Mouse (Mus musculus) cerebellum, adult (tissue): ENCODE data around the gene Chd4.
"Not testable (repeated sequence)": the region's sequence is repeated elsewhere in the genome, so short reads cannot be mapped to it uniquely, and the experiment has no call there.

ENCODE experiments used
- ATAC-seq: cut with Nextera tagmentation; 2 replicates; pipeline ENCODE4 v1.9.2; 2017; ENCODE audit warnings: mild to moderate bottlenecking, moderate library complexity, mixed read lengths; ENCODE audit not compliant: insufficient number of reproducible peaks, low FRiP score, low TSS enrichment

Gene Chd4

DNA sequence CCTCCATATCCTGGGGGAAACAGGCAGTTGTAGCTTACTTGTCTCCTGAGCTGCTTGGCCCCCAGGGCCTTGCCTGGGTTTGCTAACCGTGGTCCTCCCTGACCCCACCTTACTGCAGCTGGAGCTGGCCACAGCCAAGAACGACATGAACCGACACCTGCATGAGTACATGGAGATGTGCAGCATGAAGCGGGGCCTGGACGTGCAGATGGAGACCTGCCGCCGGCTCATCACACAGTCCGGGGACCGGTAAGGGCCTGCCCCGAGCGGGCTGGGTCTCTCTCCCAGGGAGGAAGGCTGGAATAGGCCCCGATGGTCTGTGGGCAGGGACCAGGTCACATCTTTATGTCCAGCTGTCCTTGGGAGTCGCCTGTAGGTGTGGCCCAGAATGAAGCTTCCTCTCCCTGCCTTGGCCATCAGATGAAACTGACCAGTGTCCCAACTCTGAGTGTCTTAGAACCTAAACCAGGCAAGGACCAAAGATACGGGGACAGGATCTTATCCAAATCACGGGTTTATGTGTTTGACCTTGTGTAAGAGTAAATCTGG, 63.2 kb downstream of the Chd4 start:
- no peak for ATAC-seq

DNA sequence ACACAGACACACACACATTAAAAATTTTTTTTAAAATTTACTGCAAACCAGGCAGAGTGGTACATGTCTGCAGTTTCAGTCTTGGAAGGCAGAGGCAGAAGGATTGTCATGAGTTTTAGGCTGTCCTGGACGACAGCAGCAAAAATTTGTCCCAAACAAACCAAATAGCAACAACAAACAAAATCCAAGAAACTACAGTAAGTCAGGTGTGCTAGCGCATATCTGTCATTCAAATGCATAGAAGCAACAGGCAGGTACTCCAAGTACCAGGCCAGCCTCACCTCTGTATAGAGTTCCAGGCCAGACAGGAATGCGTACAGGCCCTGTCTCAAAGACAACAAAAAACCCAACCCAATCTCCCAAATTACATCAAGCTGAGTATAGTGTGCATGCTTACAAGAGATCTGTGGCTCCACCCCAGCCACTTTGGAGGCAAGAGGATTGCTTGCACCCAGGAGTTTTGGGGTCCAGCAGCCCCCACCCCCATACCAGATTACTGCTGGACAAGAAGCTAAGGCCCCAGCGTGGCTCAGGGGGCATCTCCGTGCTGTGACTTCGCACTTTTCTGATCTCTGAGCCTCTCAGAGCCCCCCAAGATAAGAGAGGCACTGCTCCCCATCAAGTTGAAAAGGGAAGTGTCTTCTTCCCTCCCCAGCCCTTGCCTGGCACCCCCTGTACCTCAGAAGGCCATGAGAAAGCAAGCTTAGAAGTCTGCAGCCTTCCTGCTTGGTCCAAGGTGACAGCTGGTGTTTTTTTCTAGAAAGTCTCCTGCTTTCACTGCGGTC, 64.2 kb downstream of the Chd4 start:
- no peak for ATAC-seq

DNA sequence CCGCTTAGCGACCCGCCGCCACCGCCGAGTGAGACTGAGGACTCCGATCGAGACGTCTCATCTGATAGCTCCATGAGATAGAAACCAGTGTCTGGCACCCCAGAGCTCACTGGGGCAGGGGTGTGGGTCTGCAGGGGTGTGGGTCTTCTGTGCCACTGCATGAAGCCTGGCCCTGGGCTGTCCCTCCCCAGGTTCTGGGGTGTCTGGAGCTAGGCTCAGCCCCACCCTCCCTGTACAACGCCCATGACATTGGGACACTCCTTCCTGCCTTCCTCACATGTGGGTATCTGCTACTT, 64.7 kb downstream of the Chd4 start:
- ATAC-seq = no peak

DNA sequence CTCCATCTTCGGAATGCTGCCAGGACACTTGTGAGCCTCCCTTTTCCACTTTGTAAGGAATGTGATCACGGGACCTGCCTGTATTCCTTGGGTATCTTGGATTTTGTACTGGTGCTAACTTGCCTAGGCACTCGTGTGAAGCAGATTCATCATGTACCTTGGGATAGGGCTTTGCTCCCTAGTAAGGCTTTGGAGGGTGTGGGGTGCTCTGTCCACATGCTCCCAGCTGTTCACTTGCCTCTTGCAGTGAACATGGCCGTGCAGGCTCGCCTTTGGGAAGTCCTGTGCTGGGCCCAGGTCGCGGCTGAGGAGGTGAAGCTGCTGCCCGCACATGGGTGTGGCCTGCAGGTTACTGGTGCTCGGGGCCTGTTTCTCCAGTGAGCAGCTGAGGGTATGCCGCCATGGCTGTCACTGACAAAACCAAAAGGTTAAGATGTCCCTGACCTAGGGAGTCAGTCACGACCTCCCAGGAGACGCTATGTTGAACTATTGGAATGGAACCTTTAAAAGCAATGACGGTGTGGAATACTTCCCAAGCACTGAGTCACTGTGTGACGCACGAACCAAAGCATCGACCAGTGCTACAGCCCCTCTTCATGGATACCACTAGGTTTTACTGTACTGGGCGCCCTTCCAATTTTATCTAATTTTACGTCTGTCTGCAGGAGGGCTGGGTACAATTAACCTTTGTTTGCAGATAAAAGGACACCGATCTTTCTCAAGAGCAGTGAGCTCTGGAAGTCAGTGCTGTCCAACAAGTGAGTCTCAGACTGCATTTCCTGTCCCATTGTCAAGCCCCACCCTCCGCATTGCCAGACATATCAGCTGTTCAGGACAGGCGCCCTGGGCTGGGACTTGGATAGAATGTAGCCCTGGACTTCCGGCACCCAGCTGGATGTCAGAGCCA, 65.3 kb downstream of the Chd4 start:
- ATAC-seq = no peak

DNA sequence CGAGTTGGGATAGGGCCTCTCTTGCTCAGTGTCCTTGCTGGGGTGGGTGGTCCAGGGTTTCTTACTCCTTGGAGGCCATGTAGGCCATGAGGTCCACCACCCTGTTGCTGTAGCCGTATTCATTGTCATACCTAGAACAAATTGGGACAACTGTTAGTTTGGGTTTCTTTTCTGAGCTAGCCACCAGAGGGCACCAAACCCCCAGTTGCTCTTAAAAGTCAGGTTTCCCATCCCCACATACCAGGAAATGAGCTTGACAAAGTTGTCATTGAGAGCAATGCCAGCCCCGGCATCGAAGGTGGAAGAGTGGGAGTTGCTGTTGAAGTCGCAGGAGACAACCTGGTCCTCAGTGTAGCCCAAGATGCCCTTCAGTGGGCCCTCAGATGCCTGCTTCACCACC, 66.2 kb downstream of the Chd4 start:
- not testable (repeated sequence) for ATAC-seq

DNA sequence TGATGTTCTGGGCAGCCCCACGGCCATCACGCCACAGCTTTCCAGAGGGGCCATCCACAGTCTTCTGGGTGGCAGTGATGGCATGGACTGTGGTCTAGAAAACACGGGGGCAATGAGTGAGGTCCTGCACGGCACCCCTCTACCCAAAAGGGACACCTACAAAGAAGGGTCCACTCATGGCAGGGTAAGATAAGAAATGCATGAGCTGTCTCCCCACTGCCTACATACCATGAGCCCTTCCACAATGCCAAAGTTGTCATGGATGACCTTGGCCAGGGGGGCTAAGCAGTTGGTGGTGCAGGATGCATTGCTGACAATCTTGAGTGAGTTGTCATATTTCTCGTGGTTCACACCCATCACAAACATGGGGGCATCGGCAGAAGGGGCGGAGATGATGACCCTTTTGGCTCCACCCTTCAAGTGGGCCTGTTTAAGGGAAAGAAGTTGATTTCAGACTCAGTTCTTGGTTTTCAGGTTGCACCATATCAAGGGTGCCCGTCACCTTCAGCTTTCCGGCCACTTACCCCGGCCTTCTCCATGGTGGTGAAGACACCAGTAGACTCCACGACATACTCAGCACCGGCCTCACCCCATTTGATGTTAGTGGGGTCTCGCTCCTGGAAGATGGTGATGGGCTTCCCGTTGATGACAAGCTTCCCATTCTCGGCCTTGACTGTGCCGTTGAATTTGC, 67.0 kb downstream of the Chd4 start:
- ATAC-seq = not testable (repeated sequence)

DNA sequence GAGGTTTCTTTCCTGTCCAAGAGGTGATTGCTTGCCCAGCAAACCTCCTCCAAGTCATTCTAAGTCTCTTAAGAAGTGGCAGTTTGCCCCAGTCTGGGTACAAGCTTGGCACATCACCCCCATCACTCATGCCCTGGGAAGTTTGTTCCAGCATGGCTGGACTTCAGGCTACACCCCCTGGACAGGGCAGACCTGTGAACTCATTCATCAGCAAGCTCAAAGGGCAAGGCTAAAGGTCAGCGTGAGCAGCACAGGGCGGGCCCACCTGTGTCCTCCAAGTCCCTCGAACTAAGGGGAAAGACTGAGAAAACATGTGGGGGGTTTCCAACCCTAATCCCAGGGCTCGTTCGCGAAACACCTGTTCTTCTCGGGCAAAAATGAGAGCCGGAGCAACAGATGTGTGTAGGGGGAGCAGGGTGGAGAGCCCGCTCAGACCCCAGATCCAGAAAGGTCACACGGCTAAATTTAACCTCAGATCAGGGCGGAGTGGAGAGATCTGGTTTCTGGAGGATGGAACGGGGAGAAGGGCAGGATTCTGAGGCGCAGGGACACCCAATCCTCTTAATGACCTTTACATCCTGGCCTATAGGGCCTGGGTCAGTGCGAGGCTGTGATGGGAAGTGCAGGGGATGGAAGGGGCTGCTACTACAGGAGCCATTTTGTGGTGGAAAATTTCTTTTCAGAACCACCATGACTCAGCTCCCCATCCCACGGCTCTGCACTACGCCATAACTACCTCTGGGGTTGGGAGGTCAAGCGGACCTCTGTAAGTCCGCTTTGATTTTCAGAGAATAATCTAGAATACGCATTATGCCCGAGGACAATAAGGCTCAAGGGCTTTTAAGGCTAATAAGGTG, 68.2 kb downstream of the Chd4 start:
- no peak for ATAC-seq

DNA sequence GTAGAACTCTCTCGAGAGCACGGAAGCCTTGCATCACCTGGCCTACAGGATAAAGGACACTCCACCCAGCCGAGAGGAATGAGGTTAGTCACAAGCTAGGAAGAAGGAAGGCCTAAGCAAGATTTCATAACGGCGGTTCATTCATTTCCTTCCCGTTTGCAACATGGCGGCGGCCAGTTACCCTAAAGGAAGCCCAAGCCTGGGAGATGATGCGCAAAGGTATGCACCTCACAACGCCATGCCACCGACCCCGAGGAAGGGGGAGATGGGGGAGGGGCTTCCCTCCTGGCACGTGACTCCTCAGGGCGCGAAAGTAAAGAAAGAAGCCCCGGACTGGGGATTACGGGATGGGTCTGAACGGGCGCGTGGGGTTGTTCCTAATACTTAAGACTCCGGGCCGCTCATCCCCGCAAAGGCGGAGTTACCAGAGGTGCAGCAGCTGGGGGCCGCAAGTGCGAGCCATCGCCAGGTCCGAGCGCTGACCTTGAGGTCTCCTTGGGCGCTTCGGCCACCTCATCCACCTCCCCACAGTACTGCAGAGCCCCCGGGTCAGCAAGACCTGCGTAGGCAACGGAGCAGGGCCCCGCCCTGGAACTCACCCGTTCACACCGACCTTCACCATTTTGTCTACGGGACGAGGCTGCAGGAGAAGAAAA, 69.0 kb downstream of the Chd4 start:
- no peak for ATAC-seq

DNA sequence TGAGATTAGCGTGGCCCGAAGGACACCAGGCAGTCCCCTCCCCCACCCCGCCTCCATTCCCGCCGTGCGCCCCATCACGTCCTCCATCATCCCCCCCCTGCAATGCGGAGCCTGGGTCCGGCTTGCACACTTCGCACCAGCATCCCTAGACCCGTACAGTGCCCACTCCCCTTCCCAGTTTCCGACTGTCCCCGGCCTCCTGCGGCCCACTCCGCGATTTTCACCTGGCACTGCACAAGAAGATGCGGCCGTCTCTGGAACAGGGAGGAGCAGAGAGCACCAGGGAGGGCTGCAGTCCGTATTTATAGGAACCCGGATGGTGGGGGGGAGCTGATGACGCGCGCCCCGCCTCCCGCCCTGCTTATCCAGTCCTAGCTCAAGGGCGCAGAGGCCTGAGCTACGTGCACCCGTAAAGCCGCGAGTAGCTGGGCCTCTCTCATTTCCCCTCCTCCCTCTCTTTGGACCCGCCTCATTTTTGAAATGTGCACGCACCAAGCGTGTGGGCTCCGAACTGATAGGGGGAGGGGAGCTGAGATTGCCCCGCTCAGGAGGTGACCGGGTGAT, 69.6 kb downstream of the Chd4 start:
- peak; percentile 79 for ATAC-seq

DNA sequence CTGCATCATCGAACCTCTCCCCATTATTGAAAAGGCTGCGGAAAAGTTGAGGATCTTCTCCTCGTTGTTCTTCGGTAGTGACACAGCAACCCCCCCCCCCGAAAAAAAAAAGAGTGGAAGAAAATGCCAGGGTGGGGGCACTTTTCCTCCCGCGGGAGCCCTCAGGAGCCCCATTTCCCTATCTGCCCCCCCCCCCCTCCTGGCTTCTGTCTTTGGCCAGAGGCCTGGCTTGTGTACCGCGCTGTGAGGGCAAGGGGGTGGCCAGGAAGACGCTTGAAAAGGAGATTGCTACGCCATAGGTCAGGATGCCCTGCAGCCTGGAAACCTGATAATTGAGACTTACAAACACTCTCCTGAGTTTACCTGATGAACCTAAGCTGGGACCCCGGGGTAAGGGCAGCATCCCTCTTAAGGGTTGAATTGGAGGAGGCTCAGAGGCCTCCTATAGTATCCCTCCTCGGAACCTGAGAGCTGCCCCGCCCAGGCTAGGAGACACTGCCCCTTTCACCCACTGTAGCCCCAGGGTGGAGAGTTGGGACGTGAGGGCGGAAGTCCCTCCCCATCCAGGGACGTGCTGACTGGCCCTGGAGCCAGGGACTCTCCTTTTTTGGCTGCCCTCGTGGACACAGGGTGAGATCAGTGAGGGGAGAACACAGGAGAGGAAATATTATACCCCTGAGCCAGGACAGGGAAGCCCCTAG, 70.4 kb downstream of the Chd4 start, which contains the start of gene Gapdh:
Gene Gapdh, minus strand, starts transcription at position 417 of the 701 bp plus-strand sequence.
- peak; percentile 69 for ATAC-seq

DNA sequence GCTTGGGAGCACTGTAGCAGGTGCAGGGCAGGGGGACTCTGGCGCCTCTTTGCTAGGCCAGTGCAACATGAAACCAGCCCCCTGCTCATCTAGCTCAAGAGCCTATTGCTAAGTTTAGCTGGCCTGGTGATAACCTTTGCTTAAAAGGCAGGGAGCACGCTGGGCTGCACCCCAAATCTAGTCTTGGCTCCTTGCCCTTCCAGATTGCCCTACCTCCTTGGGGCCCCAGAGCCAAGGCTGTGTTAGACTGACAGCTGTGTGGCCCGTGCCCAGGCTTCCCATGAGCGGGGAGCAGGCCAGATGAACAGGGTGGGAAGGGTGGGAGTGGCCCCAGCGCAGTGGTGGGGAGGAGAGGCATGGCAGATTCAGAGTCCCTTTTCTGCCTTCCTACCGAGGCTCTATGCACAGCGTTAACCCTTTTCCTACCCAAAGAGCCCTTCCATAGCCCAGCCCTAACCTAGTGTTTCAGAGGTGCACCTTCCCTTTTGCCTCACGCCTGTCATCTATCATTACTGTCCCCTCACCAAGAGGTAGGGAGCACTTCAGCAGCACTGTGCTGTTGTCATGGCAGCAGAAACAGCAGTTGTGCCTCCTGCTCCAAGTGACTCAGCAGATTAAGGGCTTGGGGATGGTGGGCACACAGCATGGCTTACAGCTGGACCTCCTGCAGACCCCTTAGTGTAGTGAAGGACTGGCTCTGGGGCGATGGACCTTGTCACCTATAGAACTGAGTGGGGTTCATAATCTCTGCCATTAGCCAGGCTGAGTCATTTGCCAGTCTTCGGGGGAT, 71.3 kb downstream of the Chd4 start:
- ATAC-seq = no peak

DNA sequence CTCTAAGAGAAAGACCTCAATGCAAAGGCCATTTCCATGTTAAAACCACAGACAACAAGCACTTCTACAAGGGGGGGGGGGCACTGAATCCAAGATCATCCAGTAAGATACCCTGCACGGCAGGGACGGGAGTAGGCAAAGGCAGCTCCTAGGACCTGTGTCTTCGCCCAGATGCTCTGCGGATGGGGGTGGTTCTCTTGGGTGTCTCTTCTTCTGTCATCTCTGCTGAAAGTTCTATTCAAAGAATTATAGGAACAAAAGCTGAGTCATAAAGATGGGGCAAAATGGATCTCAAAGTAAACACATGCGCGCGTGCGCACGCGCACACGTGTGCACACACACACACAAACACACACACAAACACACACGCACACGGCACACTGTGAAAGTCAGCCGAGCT, 72.3 kb downstream of the Chd4 start:
- ATAC-seq = no peak

DNA sequence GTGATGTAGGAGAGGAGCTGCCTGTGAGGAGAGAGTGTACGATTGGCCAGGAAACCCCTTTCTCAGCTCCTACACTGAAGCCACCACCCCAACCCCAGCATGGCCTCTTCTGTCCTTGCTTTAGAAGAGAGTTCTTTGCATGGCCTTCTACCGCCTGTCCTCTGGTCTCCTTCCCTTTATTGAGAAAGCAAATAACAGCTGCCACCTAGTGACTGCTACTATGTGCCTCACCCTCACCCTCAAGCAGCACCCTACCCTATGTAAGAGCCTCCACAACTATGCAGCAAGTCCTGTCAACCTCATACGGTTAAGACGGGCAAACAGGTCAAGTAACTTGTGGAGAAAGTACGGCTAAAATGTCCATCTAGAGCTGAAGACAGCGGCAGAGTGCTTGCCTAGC, 74.4 kb downstream of the Chd4 start:
- no peak for ATAC-seq

DNA sequence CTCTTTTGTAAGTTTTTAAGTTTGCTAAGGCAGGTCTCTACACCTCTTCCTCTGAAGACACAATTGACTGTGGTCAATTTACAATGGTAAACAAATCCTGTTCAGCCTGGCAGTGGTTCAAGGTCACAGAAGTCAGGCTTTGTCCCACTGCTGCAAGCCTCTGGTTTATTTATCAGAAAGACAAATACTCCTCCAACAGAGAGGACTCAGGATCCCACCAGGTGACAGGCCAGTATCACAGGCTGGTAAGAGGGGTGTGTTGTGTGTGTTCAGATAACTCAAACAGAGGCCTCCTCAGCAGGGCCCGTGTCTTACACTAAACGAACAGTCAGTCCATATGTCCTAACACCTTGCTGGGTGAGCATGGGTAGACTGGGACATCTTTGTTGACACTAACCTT, 76.7 kb downstream of the Chd4 start:
- ATAC-seq = no peak

DNA sequence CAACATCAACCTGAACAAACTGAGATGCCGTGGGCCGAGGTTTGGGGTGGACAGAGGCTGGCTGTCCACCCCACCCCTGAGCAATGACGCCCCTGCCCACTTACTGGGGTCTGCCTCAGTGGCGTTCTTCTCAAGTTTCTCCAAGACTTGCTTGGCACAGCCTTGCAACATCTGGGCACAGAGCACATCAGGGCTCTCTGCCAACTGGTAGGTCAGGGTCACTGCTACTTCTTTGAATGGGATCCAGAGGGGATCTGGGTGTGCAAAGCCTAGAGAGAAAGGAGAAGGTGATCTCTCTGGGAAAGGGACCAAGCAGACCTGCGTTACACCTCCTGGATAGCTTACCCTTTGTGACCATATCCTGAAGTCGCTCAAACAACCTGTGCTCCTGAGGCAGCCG, 77.5 kb downstream of the Chd4 start:
- no peak for ATAC-seq

DNA sequence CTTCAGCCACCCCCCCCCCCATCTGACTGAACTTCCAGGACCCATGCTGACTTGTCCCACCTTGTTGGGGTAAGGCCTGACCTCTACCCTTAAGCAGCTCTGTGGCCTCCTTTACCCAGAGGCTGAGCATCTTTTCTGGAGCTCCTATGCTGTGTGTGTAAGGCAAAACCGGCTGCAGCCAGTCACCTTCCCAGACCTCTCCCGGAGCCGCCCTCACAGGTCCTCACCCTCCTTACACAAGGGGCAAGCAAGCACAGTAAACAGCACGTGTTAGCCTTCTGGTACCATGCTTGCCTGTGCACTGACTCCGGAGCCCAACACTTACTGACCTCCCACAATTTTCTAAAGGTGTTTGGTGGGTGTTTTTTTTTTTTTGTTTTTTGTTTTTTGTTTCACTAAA, 79.7 kb downstream of the Chd4 start:
- ATAC-seq = no peak

DNA sequence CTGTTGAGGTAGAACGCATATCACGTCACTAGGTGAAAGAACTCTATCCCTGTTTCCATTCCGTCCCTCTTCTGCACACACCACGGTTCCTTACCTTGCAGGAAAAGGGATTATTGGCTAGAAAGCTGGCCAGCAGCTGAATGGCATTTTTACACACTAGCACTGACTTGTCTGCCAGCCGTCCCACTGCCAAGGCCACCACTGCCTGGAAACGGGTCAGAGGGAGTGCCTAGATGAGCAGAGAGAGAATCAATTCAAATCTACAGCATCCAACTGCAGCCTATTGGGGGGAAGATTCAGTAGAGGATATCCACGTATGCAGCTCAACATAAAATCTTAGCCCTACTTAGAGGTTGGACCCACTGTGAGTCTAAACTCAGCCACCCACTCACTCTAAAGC, 83.8 kb downstream of the Chd4 start:
- no peak for ATAC-seq
